Mouse (Mus musculus): ENCODE measurements around the gene Kcnk10.

Kcnk10 gene

GRCm38 (mm10) chr12:98519866-98520567 lies 58.1 kb downstream of the Kcnk10 start:
- DNase-seq (ENCODE audit: low read depth, low spot score), result no peak

- DNase-seq (ENCODE audit: low read depth, low spot score), result no peak
These were observed 72.5 kb downstream of the Kcnk10 start for GRCm38 (mm10) chr12:98505601-98506000.

- DNase-seq (ENCODE audit: low read depth, low spot score), result no peak
These were observed 76.4 kb downstream of the Kcnk10 start for GRCm38 (mm10) chr12:98501528-98502280.

GRCm38 (mm10) chr12:98501045-98501444 lies 77.1 kb downstream of the Kcnk10 start:
- DNase-seq (ENCODE audit: low read depth, low spot score), result no peak

GRCm38 (mm10) chr12:98481460-98481859 lies 96.7 kb downstream of the Kcnk10 start:
- no peak for DNase-seq (ENCODE audit: low read depth, low spot score)

GRCm38 (mm10) chr12:98481048-98481447 lies 97.1 kb downstream of the Kcnk10 start:
- no peak for DNase-seq (ENCODE audit: low read depth, low spot score)

GRCm38 (mm10) chr12:98477673-98478461 lies 100.2 kb downstream of the Kcnk10 start:
- DNase-seq (ENCODE audit: low read depth, low spot score), result no peak

GRCm38 (mm10) chr12:98471232-98471631 lies 106.9 kb downstream of the Kcnk10 start:
- peak; percentile 60 for DNase-seq (ENCODE audit: low read depth, low spot score)

- DNase-seq (ENCODE audit: low read depth, low spot score), result peak; percentile 32
These were observed 108.0 kb downstream of the Kcnk10 start for GRCm38 (mm10) chr12:98470097-98470496.

- no peak for DNase-seq (ENCODE audit: low read depth, low spot score)
These were observed 110.3 kb downstream of the Kcnk10 start for GRCm38 (mm10) chr12:98467793-98468192.

- DNase-seq (ENCODE audit: low read depth, low spot score), result peak; percentile 74
These were observed 118.2 kb downstream of the Kcnk10 start for GRCm38 (mm10) chr12:98459889-98460288.

GRCm38 (mm10) chr12:98458944-98459343 lies 119.2 kb downstream of the Kcnk10 start:
- DNase-seq (ENCODE audit: low read depth, low spot score), result no peak

- DNase-seq (ENCODE audit: low read depth, low spot score), result no peak
These were observed 119.6 kb downstream of the Kcnk10 start for GRCm38 (mm10) chr12:98458516-98458915.

GRCm38 (mm10) chr12:98453161-98453560 lies 124.9 kb downstream of the Kcnk10 start:
- DNase-seq (ENCODE audit: low read depth, low spot score), result no peak

GRCm38 (mm10) chr12:98452646-98453045 lies 125.5 kb downstream of the Kcnk10 start:
- no peak for DNase-seq (ENCODE audit: low read depth, low spot score)

GRCm38 (mm10) chr12:98445637-98446036 lies 132.5 kb downstream of the Kcnk10 start:
- DNase-seq (ENCODE audit: low read depth, low spot score), result no peak

GRCm38 (mm10) chr12:98444860-98445259 lies 133.2 kb downstream of the Kcnk10 start:
- no peak for DNase-seq (ENCODE audit: low read depth, low spot score)

- DNase-seq (ENCODE audit: low read depth, low spot score), result no peak
These were observed 134.4 kb downstream of the Kcnk10 start for GRCm38 (mm10) chr12:98443754-98444153.

GRCm38 (mm10) chr12:98438080-98438479 lies 140.0 kb downstream of the Kcnk10 start:
- no peak for DNase-seq (ENCODE audit: low read depth, low spot score)

GRCm38 (mm10) chr12:98430683-98431082 lies 147.4 kb downstream of the Kcnk10 start:
- DNase-seq (ENCODE audit: low read depth, low spot score), result no peak

GRCm38 (mm10) chr12:98421340-98421739 lies 156.8 kb downstream of the Kcnk10 start:
- no peak for DNase-seq (ENCODE audit: low read depth, low spot score)

- no peak for DNase-seq (ENCODE audit: low read depth, low spot score)
These were observed 158.3 kb downstream of the Kcnk10 start for GRCm38 (mm10) chr12:98419849-98420248.
